Mouse (Mus musculus): ENCODE results near the gene Sept4. TPM values are rescaled to one million over a fixed set of nuclear protein-coding genes. Genes with fewer than 3 reads are reported as not detected.

Sept4 gene
- polyA plus RNA-seq, 1 experiment from 2014 or later: 26.3 TPM

DNA sequence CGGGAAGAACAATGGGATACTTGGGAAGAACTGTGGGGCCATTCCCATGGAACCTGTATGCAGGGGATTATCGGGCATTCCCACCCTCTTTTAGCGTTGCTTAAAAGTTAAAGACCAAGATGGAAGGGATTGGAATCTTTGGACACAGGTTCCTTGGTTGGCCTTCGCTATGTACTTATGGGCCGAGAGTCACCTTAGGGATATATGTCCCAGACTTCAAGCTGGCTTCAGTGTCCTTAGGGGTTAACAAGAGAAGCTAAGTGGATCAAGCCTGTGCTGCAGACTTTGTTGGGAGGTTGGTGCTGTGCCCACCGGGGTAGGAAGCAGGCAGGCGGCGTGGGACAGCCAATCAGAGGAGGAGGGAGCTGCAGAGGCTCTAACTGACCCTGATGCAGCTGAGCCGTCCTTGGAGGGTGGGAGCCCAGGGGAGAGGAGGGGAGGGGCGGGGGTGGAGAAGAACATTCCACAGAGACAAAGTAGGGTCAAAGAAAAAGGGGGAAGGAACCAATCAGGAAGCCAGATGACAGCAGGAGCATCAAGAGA is 11.9 kb downstream of the Sept4 start:
- ATAC-seq (ENCODE audit: low FRiP score, low TSS enrichment): no peak
- H3K4me3 ChIP-seq (ENCODE audit: low read depth, low read length): no peak overlapping the region
- TF ChIP-seq CTCF (IDR thresholded peaks at IDR 0.05; ENCODE audit: low read depth) (no peak), EP300 (optimal IDR thresholded peaks at IDR 0.05) (no peak)
- WGBS: 56% methylated on average over 10 of the region's 10 CpGs
- H3K9ac ChIP-seq (ENCODE audit: low read length): no peak overlapping the region
- H3K9me3 ChIP-seq (ENCODE audit: control insufficient read depth, low read length): no peaks in the 10 kb centered on the region
- peaks cover 3% of the 10 kb centered on the region; the same call in 1 of the 2 replicates for H3K4me1 ChIP-seq (replicated peaks; ENCODE audit: control insufficient read depth, insufficient read depth)
- H3K27me3 ChIP-seq (ENCODE audit: control insufficient read depth, insufficient read depth, low read length): no peaks in the 10 kb centered on the region
- no peaks in the 10 kb centered on the region for H3K36me3 ChIP-seq (ENCODE audit: control insufficient read depth, insufficient read depth, low read length)
- no peak for DNase-seq (ENCODE audit: low spot score)
- no peak overlapping the region for H3K4me2 ChIP-seq (replicated peaks; ENCODE audit: low read depth)
- H3K27ac ChIP-seq (replicated peaks): no peak overlapping the region

DNA sequence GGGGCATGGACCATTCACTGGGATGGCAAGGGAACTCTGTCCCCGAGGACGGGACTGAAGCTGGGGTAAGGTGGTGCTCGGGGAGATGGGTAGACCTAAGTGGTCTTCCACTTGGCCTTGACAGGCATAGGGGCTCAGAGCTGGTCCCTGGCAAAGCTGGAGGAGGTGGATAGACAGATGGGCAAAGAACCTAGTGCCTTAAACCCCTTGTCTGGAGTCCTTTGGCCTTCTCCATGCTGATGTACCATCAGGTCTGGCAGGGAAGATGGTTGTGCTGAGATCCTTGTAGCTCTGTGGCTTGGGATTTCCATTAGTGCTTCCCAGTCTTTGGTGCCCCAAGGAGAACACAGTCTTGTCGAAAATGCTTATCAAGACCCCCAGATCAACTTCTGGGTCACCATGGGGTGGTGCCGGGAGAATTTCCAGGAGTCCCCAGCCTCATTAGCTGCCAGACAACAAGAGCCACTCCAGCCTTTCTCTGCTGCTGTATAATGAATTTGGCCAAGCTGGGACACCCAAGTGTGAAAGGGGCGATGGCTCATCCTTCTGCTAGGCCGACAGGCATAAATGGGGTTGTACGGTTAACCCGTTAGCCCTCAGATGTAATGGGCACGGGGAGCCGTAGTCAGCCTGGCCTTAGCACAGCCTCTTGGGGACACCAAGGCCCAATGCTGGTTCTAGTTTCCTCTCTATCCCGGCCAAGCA is 12.6 kb downstream of the Sept4 start:
- peaks cover 3% of the 10 kb centered on the region; the same call in 1 of the 2 replicates for H3K4me1 ChIP-seq (replicated peaks; ENCODE audit: control insufficient read depth, insufficient read depth)
- no peaks in the 10 kb centered on the region for H3K36me3 ChIP-seq (ENCODE audit: control insufficient read depth, insufficient read depth, low read length)
- H3K27me3 ChIP-seq (ENCODE audit: control insufficient read depth, insufficient read depth, low read length): no peaks in the 10 kb centered on the region
- no peaks in the 10 kb centered on the region for H3K9me3 ChIP-seq (ENCODE audit: control insufficient read depth, low read length)
- H3K9ac ChIP-seq (ENCODE audit: low read length): no peak overlapping the region
- 85% methylated on average over 12 of the region's 12 CpGs for WGBS
- TF ChIP-seq CTCF (IDR thresholded peaks at IDR 0.05; ENCODE audit: low read depth) (no peak), EP300 (optimal IDR thresholded peaks at IDR 0.05) (no peak)
- ATAC-seq (ENCODE audit: low FRiP score, low TSS enrichment): no peak
- no peak overlapping the region for H3K4me3 ChIP-seq (ENCODE audit: low read depth, low read length)
- H3K27ac ChIP-seq (replicated peaks): no peak overlapping the region
- no peak for DNase-seq (ENCODE audit: low spot score)
- no peak overlapping the region for H3K4me2 ChIP-seq (replicated peaks; ENCODE audit: low read depth)

DNA sequence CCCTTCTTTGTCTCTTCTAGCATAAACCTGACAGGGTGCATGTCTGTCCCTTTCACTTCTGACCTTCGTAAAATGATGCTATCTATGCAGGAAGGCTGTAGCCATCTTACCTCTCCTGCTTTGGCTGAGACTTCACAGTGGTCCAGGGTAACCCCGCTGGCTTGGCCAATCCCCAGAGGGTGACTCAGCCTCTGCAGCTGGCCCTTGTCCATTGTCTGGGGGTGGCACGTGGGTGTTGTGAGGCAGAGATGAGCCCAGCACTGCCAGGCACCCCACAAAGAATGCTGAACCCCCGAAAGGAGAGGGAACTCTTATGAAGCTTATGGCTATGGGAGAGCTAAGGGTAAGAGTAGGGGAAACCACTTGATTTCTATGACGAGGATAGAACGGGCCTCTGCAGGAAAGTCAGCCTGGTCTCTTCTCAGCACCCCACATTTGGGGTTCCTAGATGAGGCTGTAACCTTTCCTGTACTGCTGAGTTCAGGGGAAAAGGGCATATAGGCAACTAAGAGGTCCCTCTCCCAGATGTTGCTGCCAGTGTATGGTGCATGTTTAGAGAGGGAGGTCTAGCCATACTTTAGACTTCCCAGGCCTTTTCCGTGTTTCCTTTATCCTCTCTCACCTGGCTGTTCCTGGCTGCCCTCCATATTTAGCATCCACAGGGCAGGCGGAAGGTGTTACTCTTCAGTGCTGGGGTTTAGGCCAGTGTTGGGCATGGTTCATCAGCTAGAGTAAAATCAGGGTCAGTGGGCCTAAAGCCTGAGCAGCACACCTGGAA is 13.4 kb downstream of the Sept4 start:
- H3K4me2 ChIP-seq (replicated peaks; ENCODE audit: low read depth): no peak overlapping the region
- TF ChIP-seq CTCF (IDR thresholded peaks at IDR 0.05; ENCODE audit: low read depth): no peak
- no peak for TF ChIP-seq EP300 (optimal IDR thresholded peaks at IDR 0.05)
- DNase-seq (ENCODE audit: low spot score) (no peak), ATAC-seq (ENCODE audit: low FRiP score, low TSS enrichment) (no peak)
- H3K36me3 ChIP-seq (ENCODE audit: control insufficient read depth, insufficient read depth, low read length): no peaks in the 10 kb centered on the region
- peaks cover 3% of the 10 kb centered on the region; the same call in 1 of the 2 replicates for H3K4me1 ChIP-seq (replicated peaks; ENCODE audit: control insufficient read depth, insufficient read depth)
- no peak overlapping the region for H3K9ac ChIP-seq (ENCODE audit: low read length)
- no peak overlapping the region for H3K4me3 ChIP-seq (ENCODE audit: low read depth, low read length)
- no peak overlapping the region for H3K27ac ChIP-seq (replicated peaks)
- WGBS: 80% methylated on average over 8 of the region's 8 CpGs
- no peaks in the 10 kb centered on the region for H3K27me3 ChIP-seq (ENCODE audit: control insufficient read depth, insufficient read depth, low read length)
- H3K9me3 ChIP-seq (ENCODE audit: control insufficient read depth, low read length): no peaks in the 10 kb centered on the region

DNA sequence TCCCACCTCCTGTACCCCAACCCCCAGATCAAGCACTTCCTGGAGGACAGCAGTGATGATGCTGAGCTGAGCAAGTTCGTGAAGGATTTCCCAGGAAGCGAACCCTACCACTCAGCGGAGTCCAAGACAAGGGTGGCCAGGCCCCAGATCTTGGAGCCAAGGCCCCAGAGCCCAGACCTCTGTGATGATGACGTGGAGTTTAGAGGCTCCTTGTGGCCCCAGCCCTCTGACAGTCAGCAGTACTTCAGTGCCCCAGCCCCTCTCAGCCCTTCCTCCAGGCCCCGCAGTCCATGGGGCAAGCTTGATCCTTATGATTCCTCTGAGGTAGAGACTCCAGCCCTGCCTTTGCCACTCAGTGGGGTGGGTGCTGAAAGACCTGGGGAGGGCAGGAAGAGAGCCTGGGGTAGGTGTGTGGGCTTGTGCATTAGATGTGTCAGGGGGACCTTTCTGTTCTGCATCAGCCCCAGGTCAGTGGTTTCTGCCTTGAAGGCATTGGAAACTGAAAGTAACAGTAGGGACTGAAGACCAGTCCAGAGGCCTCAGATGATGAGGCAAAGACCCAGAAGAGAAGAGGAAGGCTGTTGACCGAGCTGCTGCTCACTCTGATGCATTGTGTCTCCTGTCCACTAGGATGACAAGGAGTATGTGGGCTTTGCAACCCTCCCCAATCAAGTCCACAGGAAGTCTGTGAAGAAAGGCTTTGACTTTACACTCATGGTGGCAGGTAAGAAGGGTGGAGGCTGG is 14.8 kb downstream of the Sept4 start:
- Histone ChIP-seq H3K9me3 (ENCODE audit: control insufficient read depth, low read length) (no peaks in the 10 kb centered on the region), H3K4me2 (replicated peaks; ENCODE audit: low read depth) (no peak overlapping the region), H3K36me3 (ENCODE audit: control insufficient read depth, insufficient read depth, low read length) (no peaks in the 10 kb centered on the region), H3K4me3 (ENCODE audit: low read depth, low read length) (no peak overlapping the region), H3K27me3 (ENCODE audit: control insufficient read depth, insufficient read depth, low read length) (no peaks in the 10 kb centered on the region), H3K4me1 (replicated peaks; ENCODE audit: control insufficient read depth, insufficient read depth) (no peaks in the 10 kb centered on the region), H3K9ac (ENCODE audit: low read length) (no peak overlapping the region), H3K27ac (replicated peaks) (no peak overlapping the region)
- no peak for ATAC-seq (ENCODE audit: low FRiP score, low TSS enrichment)
- no peak for TF ChIP-seq CTCF (IDR thresholded peaks at IDR 0.05; ENCODE audit: low read depth)
- TF ChIP-seq EP300 (optimal IDR thresholded peaks at IDR 0.05): no peak
- DNase-seq (ENCODE audit: low spot score): no peak
- 81% methylated on average over 6 of the region's 6 CpGs for WGBS

DNA sequence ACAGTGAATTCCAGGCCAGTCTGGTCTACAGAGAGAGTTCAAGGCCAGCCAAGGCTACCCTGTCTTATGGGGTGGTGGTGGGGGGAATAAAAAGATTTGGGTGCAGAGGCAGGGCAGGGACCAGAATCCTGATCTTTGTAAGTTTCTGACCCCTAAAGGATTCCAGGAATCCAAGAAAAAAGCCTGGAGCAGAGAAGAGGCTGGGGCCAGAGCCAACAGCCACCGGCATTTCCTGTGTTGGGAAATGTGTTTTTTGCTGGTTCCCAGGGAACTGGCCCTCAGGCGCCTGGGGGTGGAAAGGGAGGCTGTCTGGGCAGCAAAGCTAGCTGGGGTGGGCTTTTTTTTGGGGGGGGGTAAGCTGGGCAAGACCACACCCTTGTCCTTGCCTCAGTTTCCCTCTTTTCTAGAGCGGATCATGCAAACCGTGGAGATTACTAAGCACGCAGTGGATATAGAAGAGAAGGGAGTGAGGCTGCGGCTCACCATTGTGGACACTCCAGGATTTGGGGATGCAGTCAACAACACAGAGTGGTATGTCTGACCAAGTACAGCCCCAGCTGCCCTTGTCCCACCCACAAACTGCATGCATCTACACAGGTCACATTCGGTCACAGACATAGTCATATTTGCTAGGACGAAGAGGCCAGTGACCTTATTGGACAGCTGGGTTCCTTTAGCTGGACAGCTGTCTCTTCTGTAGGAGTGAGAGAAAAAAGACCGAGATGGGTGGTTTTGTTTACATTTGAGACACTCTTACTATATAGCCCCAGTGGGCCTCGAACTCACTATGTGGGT is 16.2 kb downstream of the Sept4 start:
- Histone ChIP-seq H3K4me1 (replicated peaks; ENCODE audit: control insufficient read depth, insufficient read depth) (0 out of 2 replicates have a peak, but pooled peaks cover 2% of the 10 kb centered on the region), H3K36me3 (ENCODE audit: control insufficient read depth, insufficient read depth, low read length) (no peaks in the 10 kb centered on the region), H3K9ac (ENCODE audit: low read length) (no peak overlapping the region), H3K27ac (replicated peaks) (peak overlapping the region; percentile 56), H3K4me2 (replicated peaks; ENCODE audit: low read depth) (no peak overlapping the region), H3K9me3 (ENCODE audit: control insufficient read depth, low read length) (no peaks in the 10 kb centered on the region), H3K4me3 (ENCODE audit: low read depth, low read length) (no peak overlapping the region), H3K27me3 (ENCODE audit: control insufficient read depth, insufficient read depth, low read length) (no peaks in the 10 kb centered on the region)
- ATAC-seq (ENCODE audit: low FRiP score, low TSS enrichment): no peak
- DNase-seq (ENCODE audit: low spot score): no peak
- 70% methylated on average over 9 of the region's 10 CpGs for WGBS
- no peak for TF ChIP-seq CTCF (IDR thresholded peaks at IDR 0.05; ENCODE audit: low read depth)
